Mouse (Mus musculus) forebrain, embryonic 12.5 days (tissue): ENCODE measurements around the gene Mtmr12. TPM values are rescaled to one million over a fixed set of nuclear protein-coding genes. Genes with fewer than 3 reads are reported as not detected.

Experiments used
- ATAC-seq: fragments of 200-750 bp; cut with Nextera tagmentation; 2 replicates; pipeline ENCODE4 v1.8.0; 2017; ENCODE audit warnings: moderate TSS enrichment; ENCODE audit not compliant: low FRiP score
- H3K27ac ChIP-seq: fragments of 300-500 bp; sonication (generic); 2 replicates; pipeline ENCODE4 v1.5.1; 2016; ENCODE audit warnings: mild to moderate bottlenecking
- H3K27me3 ChIP-seq: fragments of 300-500 bp; sonication (generic); 2 replicates; pipeline ENCODE4 v1.6.1; 2016; ENCODE audit warnings: mild to moderate bottlenecking
- H3K36me3 ChIP-seq: fragments of 300-500 bp; sonication (generic); replicated peaks from 2 replicates; pipeline ENCODE4 v1.6.1; 2016; ENCODE audit warnings: mild to moderate bottlenecking
- H3K4me1 ChIP-seq: fragments of 300-500 bp; sonication (generic); 2 replicates; pipeline ENCODE4 v1.6.1; 2016
- H3K4me2 ChIP-seq: fragments of 300-500 bp; sonication (generic); 2 replicates; pipeline ENCODE4 v1.6.1; 2016; ENCODE audit warnings: mild to moderate bottlenecking, moderate library complexity
- H3K4me3 ChIP-seq: fragments of 300-500 bp; sonication (generic); replicated peaks from 2 replicates; pipeline ENCODE4 v1.5.1; 2016; ENCODE audit warnings: mild to moderate bottlenecking
- H3K9ac ChIP-seq: fragments of 300-500 bp; sonication (generic); 2 replicates; pipeline ENCODE4 v1.6.1; 2016; ENCODE audit warnings: mild to moderate bottlenecking
- H3K9me3 ChIP-seq: fragments of 300-500 bp; sonication (generic); 2 replicates; pipeline ENCODE4 v1.6.1; 2016
- WGBS: fragments of 180-500 bp; shearing (Covaris S2); methylation state at CpG from one replicate; pipeline ENCODE4 v1.1.7; 2016; 5-methylcytosine and 5-hydroxymethylcytosine counted together
- polyA plus RNA-seq: library from polyadenylated mRNA; unstranded; fragments of >200 nt; fragmentation: Nextera tagmentation; extraction: Ambion mirVana; gene quantifications from 2 replicates; pipeline ENCODE4 v1.2.1, GENCODE M21; 2016

Mtmr12 gene
- polyA plus RNA-seq, 1 experiment from 2014 or later = 15.7 TPM

- Histone ChIP-seq H3K4me3 (no peak overlapping the region), H3K4me1 (no peaks in the 10 kb centered on the region), H3K4me2 (no peak overlapping the region), H3K9me3 (no peaks in the 10 kb centered on the region), H3K27ac (no peak overlapping the region), H3K27me3 (no peaks in the 10 kb centered on the region), H3K36me3 (peaks cover 32% of the 10 kb centered on the region), H3K9ac (no peak overlapping the region)
- WGBS = 90% methylated on average over 9 of the region's 9 CpGs
- no peak for ATAC-seq
Measured at GRCm38 (mm10) chr15:12271340-12271739, 66.5 kb downstream of the Mtmr12 start.

- ATAC-seq = no peak
- 87% methylated on average over 12 of the region's 12 CpGs for WGBS
Measured at GRCm38 (mm10) chr15:12273325-12274052, 68.7 kb downstream of the Mtmr12 start.

GRCm38 (mm10) chr15:12274053-12274769 is 69.4 kb downstream of the Mtmr12 start:
- H3K27ac ChIP-seq = no peak overlapping the region
- H3K4me1 ChIP-seq = no peaks in the 10 kb centered on the region
- no peak overlapping the region for H3K4me3 ChIP-seq
- H3K27me3 ChIP-seq = no peaks in the 10 kb centered on the region
- ATAC-seq = no peak
- H3K9me3 ChIP-seq = no peaks in the 10 kb centered on the region
- no peak overlapping the region for H3K4me2 ChIP-seq
- no peak overlapping the region for H3K9ac ChIP-seq
- whole genome bisulfite sequencing = 67% methylated on average over 4 of the region's 4 CpGs
- peaks cover 16% of the 10 kb centered on the region for H3K36me3 ChIP-seq

More at GRCm38 (mm10) chr15:12273325-12274052, 68.7 kb downstream of the Mtmr12 start:
- Histone ChIP-seq H3K9me3 (no peaks in the 10 kb centered on the region), H3K27me3 (no peaks in the 10 kb centered on the region), H3K27ac (no peak overlapping the region), H3K9ac (no peak overlapping the region), H3K36me3 (peaks cover 16% of the 10 kb centered on the region), H3K4me2 (no peak overlapping the region), H3K4me3 (no peak overlapping the region), H3K4me1 (no peaks in the 10 kb centered on the region)

GRCm38 (mm10) chr15:12275091-12275623 is 70.3 kb downstream of the Mtmr12 start:
- H3K27ac ChIP-seq = no peak overlapping the region
- H3K9me3 ChIP-seq = no peaks in the 10 kb centered on the region
- WGBS = 77% methylated on average over 4 of the region's 4 CpGs

GRCm38 (mm10) chr15:12279816-12280215 is 75.0 kb downstream of the Mtmr12 start:
- H3K27me3 ChIP-seq = no peaks in the 10 kb centered on the region
- WGBS = 87% methylated on average over 1 of the region's 1 CpGs
- H3K4me3 ChIP-seq = no peak overlapping the region
- H3K27ac ChIP-seq = no peak overlapping the region
- no peak overlapping the region for H3K4me2 ChIP-seq
- no peaks in the 10 kb centered on the region for H3K4me1 ChIP-seq
- no peaks in the 10 kb centered on the region for H3K36me3 ChIP-seq
- ATAC-seq = no peak
- H3K9me3 ChIP-seq = no peaks in the 10 kb centered on the region
- H3K9ac ChIP-seq = no peak overlapping the region

More at GRCm38 (mm10) chr15:12275091-12275623, 70.3 kb downstream of the Mtmr12 start:
- H3K27me3 ChIP-seq = no peaks in the 10 kb centered on the region
- no peaks in the 10 kb centered on the region for H3K4me1 ChIP-seq
- no peak overlapping the region for H3K9ac ChIP-seq
- H3K4me2 ChIP-seq = no peak overlapping the region
- ATAC-seq = no peak
- peaks cover 8% of the 10 kb centered on the region for H3K36me3 ChIP-seq
- H3K4me3 ChIP-seq = no peak overlapping the region

- no peaks in the 10 kb centered on the region for H3K4me1 ChIP-seq
- H3K27ac ChIP-seq = no peak overlapping the region
- no peak overlapping the region for H3K9ac ChIP-seq
- ATAC-seq = no peak
- H3K9me3 ChIP-seq = 0 out of 2 replicates have a peak, but pooled peaks cover 4% of the 10 kb centered on the region
- H3K4me3 ChIP-seq = no peak overlapping the region
- no peak overlapping the region for H3K4me2 ChIP-seq
- H3K27me3 ChIP-seq = no peaks in the 10 kb centered on the region
- no peaks in the 10 kb centered on the region for H3K36me3 ChIP-seq
- 90% methylated on average over 6 of the region's 6 CpGs for WGBS
Measured at GRCm38 (mm10) chr15:12284794-12285534, 80.1 kb downstream of the Mtmr12 start.

- H3K4me2 ChIP-seq = no peak overlapping the region
- H3K4me1 ChIP-seq = no peaks in the 10 kb centered on the region
- no peaks in the 10 kb centered on the region for H3K27me3 ChIP-seq
- ATAC-seq = no peak
- 0 out of 2 replicates have a peak, but pooled peaks cover 4% of the 10 kb centered on the region for H3K9me3 ChIP-seq
- no peak overlapping the region for H3K4me3 ChIP-seq
- no peak overlapping the region for H3K9ac ChIP-seq
- no peak overlapping the region for H3K27ac ChIP-seq
- WGBS = 93% methylated on average over 5 of the region's 5 CpGs
- H3K36me3 ChIP-seq = no peaks in the 10 kb centered on the region
Measured at GRCm38 (mm10) chr15:12285535-12285809, 80.6 kb downstream of the Mtmr12 start.

GRCm38 (mm10) chr15:12290330-12290729 is 85.5 kb downstream of the Mtmr12 start:
- Histone ChIP-seq H3K4me1 (no peaks in the 10 kb centered on the region), H3K36me3 (no peaks in the 10 kb centered on the region), H3K27me3 (no peaks in the 10 kb centered on the region), H3K9me3 (0 out of 2 replicates have a peak, but pooled peaks cover 4% of the 10 kb centered on the region), H3K27ac (no peak overlapping the region), H3K9ac (no peak overlapping the region), H3K4me2 (no peak overlapping the region), H3K4me3 (no peak overlapping the region)
- no peak for ATAC-seq
- WGBS = 86% methylated on average over 7 of the region's 7 CpGs

GRCm38 (mm10) chr15:12291757-12292156 is 86.9 kb downstream of the Mtmr12 start:
- H3K27me3 ChIP-seq = no peaks in the 10 kb centered on the region
- WGBS = 93% methylated on average over 2 of the region's 2 CpGs
- 0 out of 2 replicates have a peak, but pooled peaks cover 1% of the 10 kb centered on the region for H3K9me3 ChIP-seq
- no peak for ATAC-seq
- no peaks in the 10 kb centered on the region for H3K4me1 ChIP-seq
- H3K36me3 ChIP-seq = no peaks in the 10 kb centered on the region
- H3K4me3 ChIP-seq = no peak overlapping the region
- no peak overlapping the region for H3K27ac ChIP-seq
- H3K9ac ChIP-seq = no peak overlapping the region
- H3K4me2 ChIP-seq = no peak overlapping the region

- no peak overlapping the region for H3K4me2 ChIP-seq
- H3K9ac ChIP-seq = no peak overlapping the region
- H3K27ac ChIP-seq = no peak overlapping the region
- H3K36me3 ChIP-seq = no peaks in the 10 kb centered on the region
- no peaks in the 10 kb centered on the region for H3K27me3 ChIP-seq
- H3K9me3 ChIP-seq = no peaks in the 10 kb centered on the region
- ATAC-seq = no peak
- no peaks in the 10 kb centered on the region for H3K4me1 ChIP-seq
- no peak overlapping the region for H3K4me3 ChIP-seq
- WGBS = 68% methylated on average over 2 of the region's 2 CpGs
Measured at GRCm38 (mm10) chr15:12296228-12296627, 91.4 kb downstream of the Mtmr12 start.

- Histone ChIP-seq H3K27ac (no peak overlapping the region), H3K9me3 (no peaks in the 10 kb centered on the region), H3K9ac (no peak overlapping the region), H3K4me3 (no peak overlapping the region), H3K36me3 (no peaks in the 10 kb centered on the region), H3K27me3 (no peaks in the 10 kb centered on the region), H3K4me2 (no peak overlapping the region), H3K4me1 (no peaks in the 10 kb centered on the region)
- 88% methylated on average over 7 of the region's 7 CpGs for WGBS
- ATAC-seq = no peak
Measured at GRCm38 (mm10) chr15:12298231-12298737, 93.5 kb downstream of the Mtmr12 start.

- no peak for ATAC-seq
- Histone ChIP-seq H3K4me3 (no peak overlapping the region), H3K36me3 (no peaks in the 10 kb centered on the region), H3K9ac (no peak overlapping the region), H3K4me1 (no peaks in the 10 kb centered on the region), H3K4me2 (no peak overlapping the region), H3K27ac (no peak overlapping the region), H3K9me3 (no peaks in the 10 kb centered on the region), H3K27me3 (no peaks in the 10 kb centered on the region)
- WGBS = 71% methylated on average over 5 of the region's 6 CpGs
Measured at GRCm38 (mm10) chr15:12301771-12302170, 96.9 kb downstream of the Mtmr12 start.
